Mouse (Mus musculus): ENCODE results near the gene Zfand3.

DNA sequence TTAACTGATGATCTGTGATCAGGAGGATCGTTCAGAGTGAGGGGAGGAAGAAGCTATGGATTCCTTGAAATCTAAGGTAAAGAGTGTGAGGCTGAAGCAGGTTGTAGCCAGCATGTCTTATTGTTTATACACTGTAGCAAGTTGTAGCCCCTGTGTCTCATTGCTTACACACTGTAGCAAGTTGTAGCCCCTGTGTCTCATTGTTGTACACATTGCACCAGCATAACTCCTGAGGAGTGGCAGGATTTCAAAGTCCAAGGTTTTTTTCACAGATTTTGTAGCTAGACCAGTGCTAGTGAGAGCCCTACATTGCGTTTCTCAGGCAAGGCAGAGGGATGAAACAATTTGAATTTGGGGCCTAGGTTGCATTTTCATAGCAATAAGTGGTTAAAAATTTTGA lies 95.1 kb downstream of the Zfand3 start:
- TF ChIP-seq CTCF (IDR thresholded peaks at IDR 0.05; ENCODE audit: insufficient read depth, low read depth, low read length) (no peak), POLR2A (IDR thresholded peaks at IDR 0.05; ENCODE audit: insufficient read depth, low read depth, low read length) (no peak)

Data from olfactory bulb, adult 2 months (tissue).